Mouse (Mus musculus): ENCODE measurements at regions not wholly inside any gene's neighbourhood (a gene's known extent, or its start where the extent isn't known, plus 50 kb on each side); places are given as distances from the start of the nearest gene placed in this dataset.

- Histone ChIP-seq H3K27ac (ENCODE audit: low read length) (no peak overlapping the region), H3K9me3 (ENCODE audit: control insufficient read depth, low read length) (no peaks in the 10 kb centered on the region), H3K4me1 (replicated peaks; ENCODE audit: control insufficient read depth, insufficient read depth, low read length) (no peaks in the 10 kb centered on the region), H3K9ac (replicated peaks; ENCODE audit: low read depth, low read length) (no peak overlapping the region), H3K27me3 (replicated peaks; ENCODE audit: control insufficient read depth, insufficient read depth, low read length) (no peaks in the 10 kb centered on the region), H3K4me3 (replicated peaks; ENCODE audit: low read length) (no peak overlapping the region), H3K36me3 (ENCODE audit: control insufficient read depth, insufficient read depth) (no peaks in the 10 kb centered on the region), H3K4me2 (ENCODE audit: low read length) (no peak overlapping the region)
- ATAC-seq, result no peak
- WGBS, result 58% methylated on average over 6 of the region's 6 CpGs
Measured at GRCm38 (mm10) chr9:52415706-52416105, 247.3 kb upstream of the Zc3h12c start.

- no peaks in the 10 kb centered on the region; the same call in 1 of the 2 replicates for H3K9me3 ChIP-seq (ENCODE audit: control insufficient read depth, low read length)
- no peak for ATAC-seq
- H3K27ac ChIP-seq (ENCODE audit: low read length), result no peak overlapping the region
- H3K4me2 ChIP-seq (ENCODE audit: low read length), result no peak overlapping the region
- WGBS, result 81% methylated on average over 6 of the region's 6 CpGs
- H3K4me3 ChIP-seq (replicated peaks; ENCODE audit: low read length), result no peak overlapping the region
- no peaks in the 10 kb centered on the region for H3K27me3 ChIP-seq (replicated peaks; ENCODE audit: control insufficient read depth, insufficient read depth, low read length)
- H3K36me3 ChIP-seq (ENCODE audit: control insufficient read depth, insufficient read depth), result no peaks in the 10 kb centered on the region
- H3K4me1 ChIP-seq (replicated peaks; ENCODE audit: control insufficient read depth, insufficient read depth, low read length), result no peaks in the 10 kb centered on the region
- no peak overlapping the region for H3K9ac ChIP-seq (replicated peaks; ENCODE audit: low read depth, low read length)
Measured at GRCm38 (mm10) chr9:52407841-52408240, 239.5 kb upstream of the Zc3h12c start.

- 73% methylated on average over 2 of the region's 2 CpGs for WGBS
- H3K36me3 ChIP-seq (ENCODE audit: control insufficient read depth, insufficient read depth), result no peaks in the 10 kb centered on the region
- ATAC-seq, result no peak
- no peaks in the 10 kb centered on the region for H3K27me3 ChIP-seq (replicated peaks; ENCODE audit: control insufficient read depth, insufficient read depth, low read length)
- no peak overlapping the region for H3K4me3 ChIP-seq (replicated peaks; ENCODE audit: low read length)
- no peak overlapping the region for H3K9ac ChIP-seq (replicated peaks; ENCODE audit: low read depth, low read length)
- no peaks in the 10 kb centered on the region for H3K4me1 ChIP-seq (replicated peaks; ENCODE audit: control insufficient read depth, insufficient read depth, low read length)
- H3K9me3 ChIP-seq (ENCODE audit: control insufficient read depth, low read length), result no peaks in the 10 kb centered on the region; the same call in 1 of the 2 replicates
- no peak overlapping the region for H3K27ac ChIP-seq (ENCODE audit: low read length)
- no peak overlapping the region for H3K4me2 ChIP-seq (ENCODE audit: low read length)
Measured at GRCm38 (mm10) chr9:52402496-52402895, 234.1 kb upstream of the Zc3h12c start.

- no peak overlapping the region for H3K4me2 ChIP-seq (ENCODE audit: low read length)
- no peak overlapping the region for H3K9ac ChIP-seq (replicated peaks; ENCODE audit: low read depth, low read length)
- ATAC-seq, result no peak
- H3K27me3 ChIP-seq (replicated peaks; ENCODE audit: control insufficient read depth, insufficient read depth, low read length), result no peaks in the 10 kb centered on the region
- H3K27ac ChIP-seq (ENCODE audit: low read length), result no peak overlapping the region
- WGBS, result 64% methylated on average over 2 of the region's 2 CpGs
- no peaks in the 10 kb centered on the region for H3K36me3 ChIP-seq (ENCODE audit: control insufficient read depth, insufficient read depth)
- no peak overlapping the region for H3K4me3 ChIP-seq (replicated peaks; ENCODE audit: low read length)
- H3K4me1 ChIP-seq (replicated peaks; ENCODE audit: control insufficient read depth, insufficient read depth, low read length), result no peaks in the 10 kb centered on the region
- no peaks in the 10 kb centered on the region for H3K9me3 ChIP-seq (ENCODE audit: control insufficient read depth, low read length)
Measured at GRCm38 (mm10) chr9:52379031-52379430, 210.7 kb upstream of the Zc3h12c start.

GRCm38 (mm10) chr9:52377761-52378160 is 209.4 kb upstream of the Zc3h12c start:
- Histone ChIP-seq H3K27me3 (replicated peaks; ENCODE audit: control insufficient read depth, insufficient read depth, low read length) (no peaks in the 10 kb centered on the region), H3K4me1 (replicated peaks; ENCODE audit: control insufficient read depth, insufficient read depth, low read length) (no peaks in the 10 kb centered on the region), H3K4me2 (ENCODE audit: low read length) (no peak overlapping the region), H3K9me3 (ENCODE audit: control insufficient read depth, low read length) (no peaks in the 10 kb centered on the region), H3K4me3 (replicated peaks; ENCODE audit: low read length) (no peak overlapping the region), H3K27ac (ENCODE audit: low read length) (no peak overlapping the region), H3K9ac (replicated peaks; ENCODE audit: low read depth, low read length) (no peak overlapping the region), H3K36me3 (ENCODE audit: control insufficient read depth, insufficient read depth) (no peaks in the 10 kb centered on the region)
- ATAC-seq, result no peak

GRCm38 (mm10) chr9:52376914-52377313 is 208.5 kb upstream of the Zc3h12c start:
- Histone ChIP-seq H3K27ac (ENCODE audit: low read length) (no peak overlapping the region), H3K4me2 (ENCODE audit: low read length) (no peak overlapping the region), H3K9ac (replicated peaks; ENCODE audit: low read depth, low read length) (no peak overlapping the region), H3K4me1 (replicated peaks; ENCODE audit: control insufficient read depth, insufficient read depth, low read length) (no peaks in the 10 kb centered on the region), H3K27me3 (replicated peaks; ENCODE audit: control insufficient read depth, insufficient read depth, low read length) (no peaks in the 10 kb centered on the region), H3K36me3 (ENCODE audit: control insufficient read depth, insufficient read depth) (no peaks in the 10 kb centered on the region), H3K4me3 (replicated peaks; ENCODE audit: low read length) (no peak overlapping the region), H3K9me3 (ENCODE audit: control insufficient read depth, low read length) (no peaks in the 10 kb centered on the region)
- no peak for ATAC-seq
- whole genome bisulfite sequencing, result 93% methylated on average over 3 of the region's 3 CpGs

GRCm38 (mm10) chr9:52371296-52371695 is 202.9 kb upstream of the Zc3h12c start:
- no peak overlapping the region for H3K9ac ChIP-seq (replicated peaks; ENCODE audit: low read depth, low read length)
- H3K4me3 ChIP-seq (replicated peaks; ENCODE audit: low read length), result no peak overlapping the region
- H3K4me1 ChIP-seq (replicated peaks; ENCODE audit: control insufficient read depth, insufficient read depth, low read length), result no peaks in the 10 kb centered on the region; the same call in 1 of the 2 replicates
- 89% methylated on average over 1 of the region's 1 CpGs for WGBS
- no peaks in the 10 kb centered on the region for H3K36me3 ChIP-seq (ENCODE audit: control insufficient read depth, insufficient read depth)
- H3K4me2 ChIP-seq (ENCODE audit: low read length), result no peak overlapping the region
- no peak overlapping the region for H3K27ac ChIP-seq (ENCODE audit: low read length)
- no peaks in the 10 kb centered on the region for H3K9me3 ChIP-seq (ENCODE audit: control insufficient read depth, low read length)
- H3K27me3 ChIP-seq (replicated peaks; ENCODE audit: control insufficient read depth, insufficient read depth, low read length), result no peaks in the 10 kb centered on the region
- ATAC-seq, result no peak

GRCm38 (mm10) chr9:52368911-52369310 is 200.5 kb upstream of the Zc3h12c start:
- H3K4me2 ChIP-seq (ENCODE audit: low read length), result no peak overlapping the region
- H3K36me3 ChIP-seq (ENCODE audit: control insufficient read depth, insufficient read depth), result no peaks in the 10 kb centered on the region
- no peak overlapping the region for H3K27ac ChIP-seq (ENCODE audit: low read length)
- no peak overlapping the region for H3K9ac ChIP-seq (replicated peaks; ENCODE audit: low read depth, low read length)
- no peaks in the 10 kb centered on the region for H3K27me3 ChIP-seq (replicated peaks; ENCODE audit: control insufficient read depth, insufficient read depth, low read length)
- no peaks in the 10 kb centered on the region for H3K9me3 ChIP-seq (ENCODE audit: control insufficient read depth, low read length)
- H3K4me1 ChIP-seq (replicated peaks; ENCODE audit: control insufficient read depth, insufficient read depth, low read length), result no peaks in the 10 kb centered on the region; the same call in 1 of the 2 replicates
- ATAC-seq, result peak; percentile 67
- 3% methylated on average over 9 of the region's 9 CpGs for WGBS
- H3K4me3 ChIP-seq (replicated peaks; ENCODE audit: low read length), result no peak overlapping the region

GRCm38 (mm10) chr9:52368080-52368479 is 199.7 kb upstream of the Zc3h12c start:
- Histone ChIP-seq H3K27me3 (replicated peaks; ENCODE audit: control insufficient read depth, insufficient read depth, low read length) (no peaks in the 10 kb centered on the region), H3K4me1 (replicated peaks; ENCODE audit: control insufficient read depth, insufficient read depth, low read length) (no peaks in the 10 kb centered on the region; the same call in 1 of the 2 replicates), H3K36me3 (ENCODE audit: control insufficient read depth, insufficient read depth) (no peaks in the 10 kb centered on the region), H3K27ac (ENCODE audit: low read length) (no peak overlapping the region), H3K4me2 (ENCODE audit: low read length) (no peak overlapping the region), H3K9ac (replicated peaks; ENCODE audit: low read depth, low read length) (no peak overlapping the region), H3K9me3 (ENCODE audit: control insufficient read depth, low read length) (no peaks in the 10 kb centered on the region), H3K4me3 (replicated peaks; ENCODE audit: low read length) (no peak overlapping the region)
- 88% methylated on average over 3 of the region's 3 CpGs for WGBS
- ATAC-seq, result no peak

GRCm38 (mm10) chr9:52366046-52366445 is 197.7 kb upstream of the Zc3h12c start:
- Histone ChIP-seq H3K4me2 (ENCODE audit: low read length) (no peak overlapping the region), H3K4me1 (replicated peaks; ENCODE audit: control insufficient read depth, insufficient read depth, low read length) (no peaks in the 10 kb centered on the region; the same call in 1 of the 2 replicates), H3K9me3 (ENCODE audit: control insufficient read depth, low read length) (no peaks in the 10 kb centered on the region), H3K9ac (replicated peaks; ENCODE audit: low read depth, low read length) (no peak overlapping the region), H3K27ac (ENCODE audit: low read length) (no peak overlapping the region), H3K27me3 (replicated peaks; ENCODE audit: control insufficient read depth, insufficient read depth, low read length) (no peaks in the 10 kb centered on the region), H3K4me3 (replicated peaks; ENCODE audit: low read length) (no peak overlapping the region), H3K36me3 (ENCODE audit: control insufficient read depth, insufficient read depth) (no peaks in the 10 kb centered on the region)
- ATAC-seq, result no peak
- 32% methylated on average over 9 of the region's 9 CpGs for WGBS
